Mouse (Mus musculus): ENCODE measurements around the gene Hhat.

- TF ChIP-seq CTCF (IDR thresholded peaks at IDR 0.05; ENCODE audit: borderline replicate concordance, insufficient read depth, low read length), result no peak
- TF ChIP-seq POLR2A (IDR thresholded peaks at IDR 0.05; ENCODE audit: low read depth, low read length), result no peak
These were observed 128.9 kb downstream of the Hhat start for GRCm38 (mm10) chr1:192642126-192642525.
